Mouse (Mus musculus): ENCODE measurements at regions not wholly inside any gene's neighbourhood (a gene's known extent, or its start where the extent isn't known, plus 50 kb on each side); places are given as distances from the start of the nearest gene placed in this dataset.

GRCm38 (mm10) chr7:117912453-117912852, 203.5 kb downstream of the Rps15a start:
- TF ChIP-seq POLR2A (IDR thresholded peaks at IDR 0.05; ENCODE audit: control insufficient read depth, extremely low read depth, insufficient read depth, low read length, poor library complexity) (no peak), CTCF (IDR thresholded peaks at IDR 0.05; ENCODE audit: borderline replicate concordance, control insufficient read depth, extremely low read depth, insufficient read depth, low read length, poor library complexity) (no peak)

Data from thymus, adult 2 months (tissue).